Comparison of ENCODE assay signal across 27 mouse cellular contexts in the genomic region with DNA sequence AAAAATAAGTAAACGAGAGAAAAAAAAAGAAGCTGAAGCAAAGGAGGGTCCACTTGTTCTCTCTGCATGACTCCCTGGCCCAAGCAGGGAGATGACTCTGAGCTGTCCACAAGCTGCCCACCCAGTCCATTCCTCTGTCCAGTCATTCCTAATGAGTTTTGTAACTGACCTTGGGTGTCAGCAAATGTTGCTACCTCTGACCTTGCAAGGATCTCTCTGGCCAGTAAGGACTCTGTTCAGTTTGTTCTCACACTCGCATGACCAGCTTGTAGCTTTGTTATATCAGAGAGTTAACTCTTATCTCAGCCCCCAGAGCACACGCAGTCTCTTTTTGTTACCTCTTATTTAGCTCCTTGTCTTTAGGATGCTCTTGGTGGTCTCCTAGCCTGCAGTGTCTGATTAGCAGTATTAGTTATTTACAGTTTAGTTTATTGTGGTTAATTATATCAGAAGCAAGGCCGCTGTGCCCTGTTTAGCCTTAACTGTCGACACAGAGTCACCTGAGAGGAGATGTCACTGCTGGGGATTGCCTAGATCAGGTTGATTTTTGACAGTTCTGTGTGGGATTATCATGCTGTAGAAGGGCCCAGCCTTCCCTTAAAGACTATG. TPM values are rescaled to one million over a fixed set of nuclear protein-coding genes. Genes with fewer than 3 reads are reported as not detected.
DNase-seq lines count a peak whose midpoint lies in the region; ATAC-seq lines count a peak whose summit lies in the region.
"Had no signal": no experiment of that assay in that cellular context is flagged by ENCODE, and none has a peak within 500 bp of the region (broad histone marks: within the 10 kb centered on the region; RNA-seq: fewer than 3 reads in every experiment).

No protein-coding gene starts in this region.

- no peak overlapping the region for H3K9ac ChIP-seq in liver, embryonic 11.5 days (ENCODE audit: low read depth, low read length)
- no peak overlapping the region for H3K9ac ChIP-seq in liver, embryonic 15.5 days
- H3K9ac ChIP-seq in midbrain, embryonic 16.5 days (ENCODE audit: low read depth, low read length): no peak overlapping the region
- H3K9ac ChIP-seq: forebrain, embryonic 13.5 days; heart, embryonic 12.5 days; limb, embryonic 12.5 days; midbrain, embryonic 13.5 days; neural tube, embryonic 12.5 days had no signal

- H3K36me3 ChIP-seq in liver, embryonic 11.5 days (ENCODE audit: control insufficient read depth, insufficient read depth, low read length): no peaks in the 10 kb centered on the region
- no peaks in the 10 kb centered on the region for H3K36me3 ChIP-seq in liver, embryonic 15.5 days (replicated peaks)
- H3K36me3 ChIP-seq in midbrain, embryonic 16.5 days (ENCODE audit: control insufficient read depth, insufficient read depth, low read length): no peaks in the 10 kb centered on the region
- H3K36me3 ChIP-seq: heart, embryonic 12.5 days; limb, embryonic 12.5 days; midbrain, embryonic 13.5 days; neural tube, embryonic 12.5 days had no signal

- peak; percentile 79 for ATAC-seq in liver, embryonic 11.5 days (replicated peaks; ENCODE audit: low FRiP score)
- ATAC-seq in liver, embryonic 15.5 days (ENCODE audit: insufficient read depth): peak; percentile 75
- no peak for ATAC-seq in midbrain, embryonic 16.5 days
- ATAC-seq: CD4-positive, CD25-positive, alpha-beta regulatory T cell, adult 4 months; forebrain, embryonic 13.5 days; hindbrain, postnatal 0 days; intestine, postnatal 0 days; midbrain, embryonic 13.5 days; Patski had no signal

- H3K27me3 ChIP-seq in liver, embryonic 11.5 days (replicated peaks; ENCODE audit: control insufficient read depth, insufficient read depth, low read length): no peaks in the 10 kb centered on the region
- H3K27me3 ChIP-seq in liver, embryonic 15.5 days: no peaks in the 10 kb centered on the region
- no peaks in the 10 kb centered on the region for H3K27me3 ChIP-seq in midbrain, embryonic 16.5 days (ENCODE audit: control insufficient read depth, insufficient read depth, low read depth, low read length)
- H3K27me3 ChIP-seq: forebrain, embryonic 13.5 days; heart, embryonic 12.5 days; limb, embryonic 12.5 days; midbrain, embryonic 13.5 days; neural tube, embryonic 12.5 days had no signal

- H3K4me3 ChIP-seq in liver, embryonic 11.5 days (ENCODE audit: low read depth, low read length): no peak overlapping the region
- no peak overlapping the region for H3K4me3 ChIP-seq in liver, embryonic 15.5 days (replicated peaks)
- no peak overlapping the region for H3K4me3 ChIP-seq in midbrain, embryonic 16.5 days (ENCODE audit: low read depth, low read length)
- H3K4me3 ChIP-seq: forebrain, embryonic 13.5 days; heart, embryonic 12.5 days; limb, embryonic 12.5 days; midbrain, embryonic 13.5 days; neural tube, embryonic 12.5 days had no signal

- DNase-seq in liver, embryonic 11.5 days (ENCODE audit: low spot score): no peak
- DNase-seq in liver: no peak
- DNase-seq in adrenal gland, postnatal 36 days: peak; percentile 38 to 39
- no peak for DNase-seq in heart, postnatal 25 days (ENCODE audit: low spot score)
- DNase-seq in spleen, postnatal 36 days (ENCODE audit: low spot score in 2 of 2): no peak
- DNase-seq: cerebellum, adult 8-10 months; cerebellum, postnatal 36 days; gastrocnemius, postnatal 25 days; heart, adult 18-20 months; heart, postnatal 10 days; kidney, postnatal 36 days; lung, adult 2 months; lung, postnatal 14 days; right cerebral cortex, postnatal 25 days; spleen, adult 18-20 months; thymus, postnatal 36 days had no signal

- H3K4me1 ChIP-seq in liver, embryonic 11.5 days (replicated peaks; ENCODE audit: control insufficient read depth, insufficient read depth, low read length): peaks cover 4% of the 10 kb centered on the region; the same call in 1 of the 2 replicates
- H3K4me1 ChIP-seq in liver, embryonic 15.5 days (replicated peaks): peaks cover 12% of the 10 kb centered on the region
- no peaks in the 10 kb centered on the region for H3K4me1 ChIP-seq in midbrain, embryonic 16.5 days (ENCODE audit: control insufficient read depth, insufficient read depth, low read length)
- H3K4me1 ChIP-seq: forebrain, embryonic 13.5 days; limb, embryonic 12.5 days; midbrain, embryonic 13.5 days; neural tube, embryonic 12.5 days had no signal

- WGBS in liver, embryonic 11.5 days: 51% methylated on average over 5 of the region's 5 CpGs
- 31% methylated on average over 5 of the region's 5 CpGs for WGBS in liver, embryonic 15.5 days (ENCODE audit: insufficient replicate concordance)
- 87% methylated on average over 5 of the region's 5 CpGs for WGBS in midbrain, embryonic 16.5 days

- H3K4me2 ChIP-seq in liver, embryonic 11.5 days: no peak overlapping the region
- no peak overlapping the region for H3K4me2 ChIP-seq in liver, embryonic 15.5 days
- no peak overlapping the region for H3K4me2 ChIP-seq in midbrain, embryonic 16.5 days (ENCODE audit: low read length)
- H3K4me2 ChIP-seq: forebrain, embryonic 13.5 days; heart, embryonic 12.5 days; limb, embryonic 12.5 days; midbrain, embryonic 13.5 days; neural tube, embryonic 12.5 days had no signal

- H3K9me3 ChIP-seq in liver, embryonic 11.5 days (ENCODE audit: control insufficient read depth, low read length): no peaks in the 10 kb centered on the region
- H3K9me3 ChIP-seq in liver, embryonic 15.5 days (replicated peaks): no peaks in the 10 kb centered on the region
- no peaks in the 10 kb centered on the region for H3K9me3 ChIP-seq in midbrain, embryonic 16.5 days (replicated peaks; ENCODE audit: control insufficient read depth, low read length, poor library complexity, severe bottlenecking)
- H3K9me3 ChIP-seq: forebrain, embryonic 13.5 days; limb, embryonic 12.5 days; midbrain, embryonic 13.5 days; neural tube, embryonic 12.5 days had no signal

- intact Hi-C loops in heart, postnatal 25 days (cut with DNase I): no loop called here

- H3K27ac ChIP-seq in liver, embryonic 11.5 days (ENCODE audit: low read depth, low read length): no peak overlapping the region
- H3K27ac ChIP-seq in liver, embryonic 15.5 days (replicated peaks): no peak overlapping the region
- H3K27ac ChIP-seq in midbrain, embryonic 16.5 days (ENCODE audit: low read length): no peak overlapping the region
- H3K27ac ChIP-seq: forebrain, embryonic 13.5 days; hindbrain, postnatal 0 days; limb, embryonic 12.5 days; midbrain, embryonic 13.5 days; neural tube, embryonic 12.5 days had no signal

RNA-seq across cellular contexts. Expression of a gene that starts 8.4 kb away (rescaled TPM):
- 72.9 and 79.5 TPM in 2 replicates for polyA plus RNA-seq in liver, embryonic 11.5 days (2014; fragmentation: Nextera tagmentation; extraction: Ambion mirVana)
- 10 to 100 TPM; 79.0 to 99.3 TPM for total RNA-seq in adrenal gland, postnatal 36 days (2021)
- polyA plus RNA-seq in liver, embryonic 15.5 days (2015; fragmentation: Nextera tagmentation; extraction: Ambion mirVana): 41.4 and 51.2 TPM in 2 replicates
- total RNA-seq in heart, postnatal 25 days (2021): 10 to 100 TPM; 81.3 to 91.5 TPM
- polyA plus RNA-seq in midbrain, embryonic 16.5 days (2015; fragmentation: Nextera tagmentation; extraction: Ambion mirVana): 120 and 121 TPM in 2 replicates

RNA-seq across cellular contexts. Expression of a gene that starts 21.9 kb away (rescaled TPM):
- polyA plus RNA-seq in liver, embryonic 11.5 days (2014; fragmentation: Nextera tagmentation; extraction: Ambion mirVana): 15.9 and 18.7 TPM in 2 replicates
- 100 to 1,000 TPM in 1 of 2 experiments, 10 to 100 TPM in 1; 96.6 to 115 TPM for total RNA-seq in adrenal gland, postnatal 36 days (2021)
- polyA plus RNA-seq in liver, embryonic 15.5 days (2015; fragmentation: Nextera tagmentation; extraction: Ambion mirVana): 12.7 and 13.4 TPM in 2 replicates
- total RNA-seq in heart, postnatal 25 days (2021): 10 to 100 TPM; 52.7 to 56.0 TPM
- polyA plus RNA-seq in midbrain, embryonic 16.5 days (2015; fragmentation: Nextera tagmentation; extraction: Ambion mirVana): 14.3 and 17.5 TPM in 2 replicates

RNA-seq across cellular contexts. Expression of a gene that starts 52.3 kb away (rescaled TPM):
- polyA plus RNA-seq in liver, embryonic 11.5 days (2014; fragmentation: Nextera tagmentation; extraction: Ambion mirVana): 7.7 and 8.4 TPM in 2 replicates
- total RNA-seq in adrenal gland, postnatal 36 days (2021): 10 to 100 TPM; 15.1 to 17.9 TPM
- polyA plus RNA-seq in liver, embryonic 15.5 days (2015; fragmentation: Nextera tagmentation; extraction: Ambion mirVana): 1.4 and 1.5 TPM in 2 replicates
- 1 to 10 TPM; 7.5 to 9.2 TPM for total RNA-seq in heart, postnatal 25 days (2021)
- polyA plus RNA-seq in midbrain, embryonic 16.5 days (2015; fragmentation: Nextera tagmentation; extraction: Ambion mirVana): 36.4 and 40.0 TPM in 2 replicates

RNA-seq across cellular contexts. Expression of a gene that starts 52.5 kb away (rescaled TPM):
- 141 and 150 TPM in 2 replicates for polyA plus RNA-seq in liver, embryonic 11.5 days (2014; fragmentation: Nextera tagmentation; extraction: Ambion mirVana)
- total RNA-seq in adrenal gland, postnatal 36 days (2021): 10 to 100 TPM; 24.5 to 28.8 TPM
- 66.6 and 68.9 TPM in 2 replicates for polyA plus RNA-seq in liver, embryonic 15.5 days (2015; fragmentation: Nextera tagmentation; extraction: Ambion mirVana)
- total RNA-seq in heart, postnatal 25 days (2021): 10 to 100 TPM; 15.5 to 16.2 TPM
- polyA plus RNA-seq in midbrain, embryonic 16.5 days (2015; fragmentation: Nextera tagmentation; extraction: Ambion mirVana): 60.6 and 66.4 TPM in 2 replicates

Comparison
In these comparisons a context has a peak if more than half of its experiments do, and no peak if none do; other contexts are left out.
1. DNase-seq: peak in adrenal gland, postnatal 36 days (2 of 2); none in liver, embryonic 11.5 days (single experiment), liver (single experiment), heart, postnatal 25 days (single experiment) and spleen, postnatal 36 days (0 of 2).